Mouse (Mus musculus) forebrain, postnatal 0 days (tissue): ENCODE measurements at regions not wholly inside any gene's neighbourhood (a gene's known extent, or its start where the extent isn't known, plus 50 kb on each side); places are given as distances from the start of the nearest gene placed in this dataset.

Source experiments
- ATAC-seq: fragments of 200-750 bp; cut with Nextera tagmentation; 2 replicates; pipeline ENCODE4 v1.8.0; 2017; ENCODE audit warnings: mild to moderate bottlenecking, moderate library complexity
- DNase-seq: peaks from one replicate; pipeline ENCODE4 v3.0.0-alpha.2; 2015
- H3K27ac ChIP-seq: fragments of 300-500 bp; sonication (generic); 2 replicates; pipeline ENCODE4 v1.5.1; 2014; ENCODE audit warnings: low read depth, mild to moderate bottlenecking, antibody characterized with exemption, low read length, moderate library complexity, mixed read lengths
- H3K27me3 ChIP-seq: fragments of 300-500 bp; sonication (generic); 2 replicates; pipeline ENCODE4 v1.6.1; 2014; ENCODE audit warnings: mild to moderate bottlenecking, low read length, mixed read lengths; ENCODE audit not compliant: insufficient read depth
- H3K36me3 ChIP-seq: fragments of 300-500 bp; sonication (generic); 2 replicates; pipeline ENCODE4 v1.6.1; 2014; ENCODE audit warnings: mild to moderate bottlenecking, moderate library complexity; ENCODE audit not compliant: insufficient read depth
- H3K4me1 ChIP-seq: fragments of 300-500 bp; sonication (generic); 2 replicates; pipeline ENCODE4 v1.6.1; 2014; ENCODE audit warnings: antibody characterized with exemption; ENCODE audit not compliant: insufficient read depth
- H3K4me2 ChIP-seq: fragments of 300-500 bp; sonication (generic); 2 replicates; pipeline ENCODE4 v1.6.1; 2014; ENCODE audit warnings: low read depth, mild to moderate bottlenecking, moderate library complexity
- H3K4me3 ChIP-seq: fragments of 300-500 bp; sonication (generic); 2 replicates; pipeline ENCODE4 v1.5.1; 2014; ENCODE audit warnings: low read depth, low read length, mixed read lengths
- H3K9ac ChIP-seq: fragments of 300-500 bp; sonication (generic); 2 replicates; pipeline ENCODE4 v1.6.1; 2014; ENCODE audit warnings: mild to moderate bottlenecking
- H3K9me3 ChIP-seq: fragments of 300-500 bp; sonication (generic); 2 replicates; pipeline ENCODE4 v1.6.1; 2016; ENCODE audit warnings: low read length
- CTCF ChIP-seq: sonication (generic); IDR thresholded peaks from 2 replicates; pipeline ENCODE4 v1.5.1; 2016; ENCODE audit warnings: antibody characterized with exemption, control low read depth, low read depth
- WGBS: fragments of 180-500 bp; shearing (Covaris S2); extraction: QIAGEN DNeasy Blood & Tissue Kit; methylation state at CpG from one replicate; pipeline ENCODE4 v1.1.7; 2014; 5-methylcytosine and 5-hydroxymethylcytosine counted together

DNA sequence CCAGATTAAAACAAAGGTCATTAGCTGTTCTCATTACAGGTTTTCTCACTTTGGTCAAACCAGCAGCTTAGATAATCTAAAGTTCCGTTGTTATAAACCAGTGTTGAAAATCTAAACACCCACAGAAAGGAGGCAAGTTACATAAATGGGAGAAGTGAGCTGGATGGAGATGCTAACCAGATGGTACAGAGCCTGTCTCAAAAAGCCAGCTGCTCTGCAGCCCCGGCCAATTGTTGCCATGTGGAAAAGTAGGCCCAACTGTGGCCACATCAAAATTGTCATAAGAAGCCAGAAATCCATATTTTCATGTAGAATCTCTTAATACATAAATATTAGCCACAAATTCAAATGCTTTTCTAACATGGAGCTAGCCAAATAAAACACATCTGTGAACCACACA is 188.9 kb upstream of the 1810046K07Rik start:
- H3K4me3 ChIP-seq = no peak overlapping the region
- no peaks in the 10 kb centered on the region for H3K9me3 ChIP-seq
- no peak for TF ChIP-seq CTCF
- no peak overlapping the region for H3K4me2 ChIP-seq
- H3K27ac ChIP-seq = no peak overlapping the region
- no peak overlapping the region for H3K9ac ChIP-seq
- no peak for ATAC-seq
- 56% methylated on average over 2 of the region's 2 CpGs for WGBS
- H3K4me1 ChIP-seq = no peaks in the 10 kb centered on the region
- H3K36me3 ChIP-seq = no peaks in the 10 kb centered on the region
- peak; percentile 66 for DNase-seq
- no peaks in the 10 kb centered on the region for H3K27me3 ChIP-seq

DNA sequence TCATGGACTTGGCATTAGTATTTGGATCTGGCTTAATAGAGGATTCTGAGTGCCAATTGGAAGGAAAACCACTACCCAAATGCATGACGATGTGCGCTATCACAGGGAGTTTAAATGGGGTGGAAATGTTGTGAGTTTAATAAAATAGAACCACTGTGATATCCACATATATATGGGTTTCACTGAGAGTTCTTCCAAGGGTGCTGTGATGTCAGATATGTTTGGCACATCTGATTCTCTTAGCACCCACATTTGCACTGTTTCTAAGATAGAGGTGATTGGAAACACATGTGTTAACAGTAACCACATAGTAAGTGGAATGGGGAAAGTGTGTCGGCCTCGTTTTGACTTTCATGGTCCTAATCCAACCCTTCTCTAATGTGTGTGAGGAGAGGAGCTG is 189.7 kb upstream of the 1810046K07Rik start:
- WGBS = 61% methylated on average over 4 of the region's 4 CpGs

DNA sequence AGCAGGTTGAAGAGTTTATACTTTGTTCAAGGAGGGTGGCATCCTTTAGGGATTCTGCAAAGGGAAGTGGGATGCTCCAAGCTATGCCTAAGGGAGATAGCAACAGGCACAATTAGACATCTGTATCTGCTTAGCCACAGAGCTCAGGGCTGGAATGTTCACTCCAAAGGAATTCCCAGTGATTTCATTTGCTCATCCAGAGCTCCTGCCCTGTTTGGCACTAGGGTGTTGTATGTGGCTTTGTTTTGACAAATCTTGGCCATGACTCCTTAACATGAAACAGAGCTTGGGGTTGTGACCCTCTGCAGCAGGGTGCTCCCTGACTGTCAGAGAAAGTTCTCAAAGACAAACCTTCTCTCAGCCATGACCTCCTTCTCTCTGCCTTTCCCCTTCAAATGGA is 194.8 kb upstream of the 1810046K07Rik start:
- Histone ChIP-seq H3K27me3 (no peaks in the 10 kb centered on the region), H3K4me1 (no peaks in the 10 kb centered on the region), H3K4me2 (no peak overlapping the region), H3K9me3 (no peaks in the 10 kb centered on the region), H3K9ac (no peak overlapping the region), H3K27ac (no peak overlapping the region), H3K36me3 (no peaks in the 10 kb centered on the region), H3K4me3 (no peak overlapping the region)
- no peak for ATAC-seq
- no peak for DNase-seq
- no peak for TF ChIP-seq CTCF

More for the DNA sequence above, 189.7 kb upstream of the 1810046K07Rik start:
- ATAC-seq = no peak; the same call in 1 of the 2 replicates
- Histone ChIP-seq H3K4me3 (no peak overlapping the region), H3K4me1 (no peaks in the 10 kb centered on the region), H3K36me3 (no peaks in the 10 kb centered on the region), H3K4me2 (no peak overlapping the region), H3K9me3 (no peaks in the 10 kb centered on the region), H3K27ac (no peak overlapping the region), H3K9ac (no peak overlapping the region), H3K27me3 (no peaks in the 10 kb centered on the region)
- no peak for TF ChIP-seq CTCF
- DNase-seq = peak; percentile 71

DNA sequence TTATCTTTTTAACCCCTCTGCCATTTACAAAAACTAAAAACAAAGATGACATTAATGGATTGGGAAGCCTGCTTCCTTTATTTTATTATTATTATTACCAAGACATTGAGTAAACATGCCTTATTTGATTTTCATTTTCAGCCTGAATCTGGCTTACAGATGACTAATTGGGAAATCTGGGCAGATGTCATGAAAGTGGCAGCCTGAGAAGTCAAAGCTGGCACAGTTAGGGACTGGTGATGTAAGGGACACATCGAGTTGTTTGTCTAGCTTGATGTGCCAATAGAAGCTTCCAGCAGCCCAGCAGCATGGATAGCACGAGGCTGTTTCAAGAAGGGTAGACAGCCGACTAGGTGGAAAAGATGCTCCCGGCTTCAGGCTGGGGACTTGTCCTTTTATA is 197.2 kb upstream of the 1810046K07Rik start:
- Histone ChIP-seq H3K36me3 (no peaks in the 10 kb centered on the region), H3K27ac (no peak overlapping the region), H3K9me3 (no peaks in the 10 kb centered on the region), H3K9ac (no peak overlapping the region), H3K4me2 (no peak overlapping the region), H3K4me1 (no peaks in the 10 kb centered on the region), H3K27me3 (no peaks in the 10 kb centered on the region), H3K4me3 (no peak overlapping the region)
- no peak for TF ChIP-seq CTCF
- peak; percentile 27 for DNase-seq
- WGBS = 62% methylated on average over 4 of the region's 4 CpGs
- ATAC-seq = no peak

DNA sequence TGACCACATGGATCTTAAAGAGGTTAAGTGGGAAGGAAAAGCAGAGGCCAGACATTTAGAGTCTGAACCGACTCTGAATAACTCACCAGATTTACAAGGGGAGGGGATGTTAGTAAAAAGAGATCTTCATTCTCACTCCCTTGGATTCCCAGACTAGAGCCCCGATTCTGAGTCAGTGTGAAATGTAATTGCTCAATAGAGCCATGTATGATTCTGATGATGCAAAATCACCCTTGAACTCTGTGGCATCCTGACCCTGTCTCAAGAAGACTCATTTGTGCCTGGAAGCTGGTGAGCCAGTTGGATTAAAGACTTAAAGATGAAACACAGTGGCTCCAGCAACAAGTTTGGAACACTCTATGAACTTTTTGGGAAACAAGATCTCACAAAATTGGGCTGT is 210.2 kb upstream of the 1810046K07Rik start:
- H3K4me3 ChIP-seq = no peak overlapping the region
- H3K27ac ChIP-seq = no peak overlapping the region
- H3K36me3 ChIP-seq = no peaks in the 10 kb centered on the region
- WGBS = 74% methylated on average over 2 of the region's 2 CpGs
- no peak overlapping the region for H3K4me2 ChIP-seq
- DNase-seq (no peak), ATAC-seq (no peak)
- H3K27me3 ChIP-seq = no peaks in the 10 kb centered on the region
- no peak for TF ChIP-seq CTCF
- no peaks in the 10 kb centered on the region for H3K9me3 ChIP-seq
- no peaks in the 10 kb centered on the region for H3K4me1 ChIP-seq
- no peak overlapping the region for H3K9ac ChIP-seq

DNA sequence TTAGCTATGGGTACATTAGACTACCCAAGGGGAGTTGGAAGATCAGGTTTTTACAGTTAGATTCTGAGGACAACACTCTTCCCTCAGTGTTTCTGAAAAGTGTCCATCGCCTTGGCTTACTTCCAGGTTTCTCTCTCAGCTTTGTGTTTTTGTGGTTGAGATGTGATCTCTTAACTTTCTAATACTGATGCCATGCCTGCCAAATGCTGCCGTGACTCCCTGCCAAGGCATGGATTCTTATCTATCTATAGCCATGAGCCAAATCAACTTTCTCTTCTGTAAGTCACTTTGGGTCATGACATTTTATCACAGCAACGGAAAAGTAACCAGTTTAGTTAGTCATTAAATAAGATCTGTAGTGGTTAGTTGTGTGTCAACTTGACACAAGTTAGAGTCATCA is 213.2 kb upstream of the 1810046K07Rik start:
- H3K36me3 ChIP-seq = no peaks in the 10 kb centered on the region
- 88% methylated on average over 3 of the region's 3 CpGs for WGBS
- ATAC-seq = no peak

DNA sequence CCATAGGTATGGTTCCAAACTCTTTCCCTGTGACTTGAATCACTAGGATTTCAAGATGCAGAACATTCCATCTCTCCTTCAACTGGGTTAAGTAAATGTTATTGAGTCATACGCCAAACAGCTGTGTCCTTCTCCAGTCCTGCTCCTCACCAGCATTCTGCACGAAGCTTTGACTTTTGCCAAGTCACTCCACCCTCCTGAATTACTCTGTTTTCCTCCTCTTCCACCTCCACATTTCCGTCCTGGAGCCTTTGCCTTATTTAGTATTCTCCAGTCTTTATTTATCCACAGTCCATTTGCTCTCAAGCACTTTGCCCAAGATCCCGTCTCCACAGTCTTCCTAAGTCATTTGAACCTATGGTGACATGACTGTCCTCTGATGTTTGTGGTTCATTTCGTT is 193.1 kb upstream of the Arhgap20 start:
- WGBS = 80% methylated on average over 5 of the region's 5 CpGs

More for the DNA sequence above, 213.2 kb upstream of the 1810046K07Rik start:
- no peaks in the 10 kb centered on the region for H3K4me1 ChIP-seq
- H3K27ac ChIP-seq = no peak overlapping the region
- H3K4me2 ChIP-seq = no peak overlapping the region
- no peak overlapping the region for H3K4me3 ChIP-seq
- TF ChIP-seq CTCF = no peak
- DNase-seq = no peak
- no peak overlapping the region for H3K9ac ChIP-seq
- H3K9me3 ChIP-seq = no peaks in the 10 kb centered on the region
- no peaks in the 10 kb centered on the region for H3K27me3 ChIP-seq

DNA sequence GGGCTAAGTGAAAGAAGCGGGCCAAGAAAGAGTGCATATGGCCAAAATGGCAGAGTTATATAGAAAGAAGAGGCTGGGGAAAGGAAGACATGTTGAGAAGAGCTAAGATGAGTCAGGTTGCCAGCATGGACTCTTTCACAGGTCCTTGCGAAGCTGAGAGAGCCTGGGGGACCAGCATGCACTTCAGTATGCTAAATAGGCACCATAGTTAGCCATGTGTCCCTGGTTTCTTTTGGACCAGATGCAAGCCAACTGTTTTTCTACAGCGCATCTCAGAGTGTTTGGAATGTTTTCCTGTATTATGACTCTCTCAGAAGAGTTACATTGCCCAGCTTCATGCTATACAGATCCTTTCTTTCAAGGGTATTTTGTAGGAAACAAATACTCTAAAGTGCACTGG is 183.5 kb upstream of the Arhgap20 start:
- WGBS = 77% methylated on average over 3 of the region's 3 CpGs
- peak; percentile 51 for DNase-seq
- Histone ChIP-seq H3K27ac (no peak overlapping the region), H3K4me3 (no peak overlapping the region), H3K36me3 (no peaks in the 10 kb centered on the region), H3K4me1 (no peaks in the 10 kb centered on the region), H3K9ac (no peak overlapping the region), H3K27me3 (no peaks in the 10 kb centered on the region), H3K9me3 (no peaks in the 10 kb centered on the region), H3K4me2 (no peak overlapping the region)
- TF ChIP-seq CTCF = no peak
- peak; percentile 60; the same call in 1 of the 2 replicates for ATAC-seq

More for the DNA sequence above, 193.1 kb upstream of the Arhgap20 start:
- TF ChIP-seq CTCF = no peak
- Histone ChIP-seq H3K9me3 (no peaks in the 10 kb centered on the region), H3K9ac (no peak overlapping the region), H3K27me3 (no peaks in the 10 kb centered on the region), H3K4me3 (no peak overlapping the region), H3K36me3 (no peaks in the 10 kb centered on the region), H3K4me1 (no peaks in the 10 kb centered on the region), H3K4me2 (no peak overlapping the region), H3K27ac (no peak overlapping the region)
- DNase-seq (no peak), ATAC-seq (no peak)
